Mouse (Mus musculus): ENCODE measurements around the gene Slain2. TPM values are rescaled to one million over a fixed set of nuclear protein-coding genes. Genes with fewer than 3 reads are reported as not detected.
A peak's percentile ranks its signal among the peaks of the same experiment; 100 is the strongest.
"Not testable (repeated sequence)": the region's sequence is repeated elsewhere in the genome, so short reads cannot be mapped to it uniquely, and the experiment has no call there.

Gene Slain2
- polyA plus RNA-seq, 1 experiment from 2014 or later, result 16.8 TPM

DNA sequence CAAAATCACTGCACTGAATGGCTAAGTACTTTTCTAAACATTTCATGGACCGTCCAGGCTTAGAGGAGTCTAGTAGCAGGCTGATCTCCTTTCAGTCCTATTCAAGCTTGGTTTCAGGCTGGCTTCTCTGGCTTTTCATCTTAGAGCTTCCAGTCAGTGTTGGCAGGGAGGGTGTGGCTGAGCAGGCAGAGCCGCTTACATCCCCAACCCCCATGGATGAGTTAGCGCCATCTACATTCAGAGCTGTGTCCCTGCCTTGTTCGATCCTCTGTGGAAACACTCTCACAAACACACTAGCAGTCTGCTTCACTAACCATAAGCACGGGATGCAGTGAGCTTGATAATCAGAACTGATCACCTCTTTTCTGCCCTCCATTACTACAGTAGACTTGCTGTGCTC is 58.8 kb downstream of the Slain2 start:
- H3K9me3 ChIP-seq, result no peaks in the 10 kb centered on the region
- 29% methylated on average over 5 of the region's 5 CpGs for WGBS
- peak overlapping the region; percentile 32; the same call in 1 of the 2 replicates for H3K27ac ChIP-seq
- no peak for ATAC-seq (replicated peaks)
- H3K4me2 ChIP-seq, result no peak overlapping the region
- peaks cover 18% of the 10 kb centered on the region for H3K36me3 ChIP-seq (replicated peaks)
- no peaks in the 10 kb centered on the region for H3K27me3 ChIP-seq (replicated peaks)
- no peak overlapping the region for H3K4me3 ChIP-seq
- no peak overlapping the region for H3K9ac ChIP-seq
- H3K4me1 ChIP-seq, result no peaks in the 10 kb centered on the region; the same call in 1 of the 2 replicates

- Histone ChIP-seq H3K27ac (no peak within 1 kb of the TSS), H3K9ac (no peak within 1 kb of the TSS), H3K4me3 (no peak within 1 kb of the TSS), H3K4me2 (no peak within 1 kb of the TSS), H3K36me3 (replicated peaks) (peaks cover 18% of the 10 kb centered on the region), H3K9me3 (no peaks in the 10 kb centered on the region), H3K27me3 (replicated peaks) (no peaks in the 10 kb centered on the region), H3K4me1 (no peaks in the 10 kb centered on the region; the same call in 1 of the 2 replicates)
- no peak for ATAC-seq (replicated peaks)
- WGBS, result 94% methylated on average over 7 of the region's 7 CpGs
These were observed 60.5 kb downstream of the Slain2 start, which contains the start of gene Gm10135 for GRCm38 (mm10) chr5:72974602-72975001. TSS of gene Gm10135 (minus strand) at chr5:72974702.

GRCm38 (mm10) chr5:72975996-72976395 is 61.9 kb downstream of the Slain2 start:
- no peak overlapping the region for H3K4me2 ChIP-seq
- no peak for ATAC-seq (replicated peaks)
- H3K36me3 ChIP-seq (replicated peaks), result peaks cover 23% of the 10 kb centered on the region
- H3K27me3 ChIP-seq (replicated peaks), result no peaks in the 10 kb centered on the region
- no peak overlapping the region for H3K27ac ChIP-seq
- no peak overlapping the region for H3K9ac ChIP-seq
- 93% methylated on average over 6 of the region's 6 CpGs for WGBS
- H3K9me3 ChIP-seq, result no peaks in the 10 kb centered on the region
- no peaks in the 10 kb centered on the region; the same call in 1 of the 2 replicates for H3K4me1 ChIP-seq
- no peak overlapping the region for H3K4me3 ChIP-seq

DNA sequence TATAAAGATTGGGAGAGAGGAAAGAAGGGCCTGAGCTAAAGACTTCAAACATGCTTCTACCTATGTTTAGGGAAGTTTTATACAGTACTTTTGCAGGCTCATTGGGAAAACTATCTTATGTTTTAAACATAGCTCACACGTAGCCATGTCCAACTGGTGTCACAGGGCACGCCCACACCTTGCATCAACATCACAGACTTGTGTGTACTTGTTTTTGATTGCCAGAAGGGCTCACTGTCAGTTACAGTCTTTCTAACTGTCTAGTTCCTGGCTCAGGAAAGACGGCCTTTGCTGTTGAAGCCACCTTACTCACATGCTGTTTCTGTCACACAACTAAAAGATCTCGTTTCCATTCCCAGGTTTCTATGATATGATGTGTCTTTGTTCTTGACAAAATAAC is 62.4 kb downstream of the Slain2 start:
- Histone ChIP-seq H3K9ac (no peak overlapping the region), H3K4me3 (no peak overlapping the region), H3K36me3 (replicated peaks) (peaks cover 23% of the 10 kb centered on the region), H3K27ac (no peak overlapping the region), H3K4me1 (no peaks in the 10 kb centered on the region; the same call in 1 of the 2 replicates), H3K4me2 (no peak overlapping the region), H3K27me3 (replicated peaks) (no peaks in the 10 kb centered on the region), H3K9me3 (no peaks in the 10 kb centered on the region)
- 86% methylated on average over 4 of the region's 4 CpGs for WGBS
- ATAC-seq (replicated peaks), result no peak

GRCm38 (mm10) chr5:72984091-72984490 is 70.0 kb downstream of the Slain2 start:
- no peaks in the 10 kb centered on the region for H3K9me3 ChIP-seq
- 0 out of 2 replicates have a peak, but pooled peaks cover 6% of the 10 kb centered on the region for H3K36me3 ChIP-seq (replicated peaks)
- WGBS, result 9% methylated on average over 2 of the region's 2 CpGs
- no peaks in the 10 kb centered on the region for H3K27me3 ChIP-seq (replicated peaks)
- no peak overlapping the region for H3K9ac ChIP-seq
- H3K4me2 ChIP-seq, result no peak overlapping the region
- no peaks in the 10 kb centered on the region for H3K4me1 ChIP-seq
- ATAC-seq (replicated peaks), result no peak
- H3K27ac ChIP-seq, result no peak overlapping the region
- H3K4me3 ChIP-seq, result no peak overlapping the region

DNA sequence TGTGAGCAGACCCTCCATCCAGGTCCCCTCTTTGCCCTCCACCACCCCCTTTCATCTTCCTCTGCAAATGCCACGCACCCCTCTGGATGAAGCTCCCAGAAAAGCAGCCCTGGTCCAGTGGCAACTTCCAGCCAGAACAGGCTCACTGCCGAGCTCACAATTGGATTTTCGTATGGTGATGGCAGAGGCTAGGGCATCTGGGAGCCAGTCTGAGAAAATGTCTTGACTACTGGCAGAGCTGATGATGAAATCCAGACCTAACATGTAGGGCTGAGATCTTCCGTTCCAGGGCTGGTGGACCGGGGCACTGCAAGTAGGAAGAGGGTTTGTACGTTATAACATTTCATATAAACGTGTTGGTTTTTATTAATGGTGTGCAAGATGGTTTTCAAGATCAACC is 73.7 kb downstream of the Slain2 start:
- H3K4me1 ChIP-seq, result no peaks in the 10 kb centered on the region
- H3K27ac ChIP-seq, result no peak overlapping the region
- no peak for ATAC-seq (replicated peaks)
- no peaks in the 10 kb centered on the region for H3K27me3 ChIP-seq (replicated peaks)
- no peak overlapping the region for H3K4me3 ChIP-seq
- H3K9me3 ChIP-seq, result no peaks in the 10 kb centered on the region
- no peaks in the 10 kb centered on the region for H3K36me3 ChIP-seq (replicated peaks)
- no peak overlapping the region for H3K9ac ChIP-seq
- H3K4me2 ChIP-seq, result no peak overlapping the region
- WGBS, result 90% methylated on average over 7 of the region's 7 CpGs

GRCm38 (mm10) chr5:72989756-72990155 is 75.7 kb downstream of the Slain2 start:
- peaks cover 6% of the 10 kb centered on the region for H3K4me1 ChIP-seq
- 63% methylated on average over 8 of the region's 8 CpGs for WGBS
- H3K27ac ChIP-seq, result no peak overlapping the region
- no peak overlapping the region for H3K4me2 ChIP-seq
- no peak for ATAC-seq (replicated peaks)
- no peaks in the 10 kb centered on the region for H3K27me3 ChIP-seq (replicated peaks)
- no peaks in the 10 kb centered on the region for H3K36me3 ChIP-seq (replicated peaks)
- no peak overlapping the region for H3K9ac ChIP-seq
- no peaks in the 10 kb centered on the region for H3K9me3 ChIP-seq
- H3K4me3 ChIP-seq, result no peak overlapping the region

DNA sequence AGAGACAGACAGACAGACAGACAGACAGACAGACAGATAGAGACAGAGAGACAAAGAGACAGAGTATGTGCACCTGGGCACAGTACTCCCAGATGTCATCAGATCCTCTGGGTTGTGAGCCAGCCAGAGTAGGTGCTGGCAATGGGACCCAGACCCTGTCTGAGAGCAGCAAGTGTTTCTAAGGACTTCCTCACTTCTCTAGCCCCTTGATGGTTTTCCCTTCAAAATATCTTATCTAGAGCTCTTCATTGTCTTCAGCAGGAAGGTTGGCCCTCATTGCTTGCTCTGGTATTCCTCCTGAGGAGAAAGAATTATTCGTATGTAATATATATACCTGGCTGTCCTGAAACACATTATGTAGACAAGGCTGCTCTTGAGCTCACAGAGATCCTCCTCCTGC is 78.4 kb downstream of the Slain2 start:
- Histone ChIP-seq H3K4me2 (no peak overlapping the region), H3K27me3 (replicated peaks) (no peaks in the 10 kb centered on the region), H3K36me3 (replicated peaks) (no peaks in the 10 kb centered on the region), H3K4me3 (no peak overlapping the region), H3K9me3 (no peaks in the 10 kb centered on the region), H3K27ac (no peak overlapping the region), H3K4me1 (peaks cover 10% of the 10 kb centered on the region), H3K9ac (no peak overlapping the region)
- 94% methylated on average over 1 of the region's 1 CpGs for WGBS
- no peak for ATAC-seq (replicated peaks)

DNA sequence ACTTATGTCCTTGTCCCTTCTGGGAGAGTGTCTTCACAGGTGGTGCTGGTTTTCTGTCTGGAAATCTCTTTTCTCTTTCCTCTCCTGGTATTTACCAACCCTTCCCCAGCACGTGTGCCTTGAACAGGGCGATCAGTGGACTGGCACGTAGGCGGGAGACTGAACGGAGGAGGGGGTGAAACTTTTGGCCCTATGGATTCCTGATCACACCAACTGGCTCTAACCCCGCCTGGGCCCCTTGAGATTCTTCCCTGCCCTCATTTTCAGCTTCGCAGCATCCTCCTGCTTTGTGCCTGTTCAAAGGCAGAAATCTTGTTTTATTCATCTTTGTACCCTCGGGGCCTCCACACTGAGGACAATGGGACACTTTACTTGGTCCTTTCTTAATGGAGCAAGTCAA is 80.3 kb downstream of the Slain2 start:
- Histone ChIP-seq H3K9me3 (no peaks in the 10 kb centered on the region), H3K4me3 (no peak overlapping the region), H3K36me3 (replicated peaks) (no peaks in the 10 kb centered on the region), H3K27me3 (replicated peaks) (no peaks in the 10 kb centered on the region; the same call in 1 of the 2 replicates), H3K27ac (no peak overlapping the region), H3K9ac (no peak overlapping the region), H3K4me2 (no peak overlapping the region), H3K4me1 (peaks cover 10% of the 10 kb centered on the region)
- no peak for ATAC-seq (replicated peaks)
- 24% methylated on average over 8 of the region's 8 CpGs for WGBS

- Histone ChIP-seq H3K9ac (no peak overlapping the region), H3K36me3 (replicated peaks) (no peaks in the 10 kb centered on the region), H3K4me1 (peaks cover 10% of the 10 kb centered on the region), H3K27me3 (replicated peaks) (no peaks in the 10 kb centered on the region; the same call in 1 of the 2 replicates), H3K4me2 (no peak overlapping the region), H3K27ac (no peak overlapping the region), H3K4me3 (no peak overlapping the region), H3K9me3 (no peaks in the 10 kb centered on the region)
- no peak for ATAC-seq (replicated peaks)
- 61% methylated on average over 2 of the region's 2 CpGs for WGBS
These were observed 80.8 kb downstream of the Slain2 start for GRCm38 (mm10) chr5:72994928-72995327.

DNA sequence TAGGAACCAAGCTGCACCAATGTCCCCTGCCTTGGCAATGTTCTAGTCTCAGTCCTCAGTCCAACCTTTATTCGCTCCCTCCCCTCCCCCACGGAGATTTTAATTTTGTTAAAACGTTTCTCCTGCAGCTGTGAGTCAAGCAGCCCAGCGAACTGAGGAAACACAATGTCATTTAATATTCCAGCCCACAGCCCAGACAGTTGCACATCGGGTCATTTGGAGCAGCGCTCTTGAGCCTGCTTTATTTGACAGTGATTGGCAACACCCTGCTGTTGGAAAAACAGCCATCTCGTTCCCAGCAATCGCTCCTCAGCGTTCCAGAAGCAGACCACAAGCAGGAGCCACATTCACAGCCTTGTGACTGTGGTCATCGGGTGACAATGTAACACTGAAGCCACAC is 81.3 kb downstream of the Slain2 start:
- no peak overlapping the region for H3K27ac ChIP-seq
- no peak overlapping the region for H3K4me2 ChIP-seq
- peaks cover 10% of the 10 kb centered on the region for H3K4me1 ChIP-seq
- no peak overlapping the region for H3K4me3 ChIP-seq
- H3K9me3 ChIP-seq, result no peaks in the 10 kb centered on the region
- H3K9ac ChIP-seq, result no peak overlapping the region
- whole genome bisulfite sequencing, result 16% methylated on average over 10 of the region's 10 CpGs
- no peak for ATAC-seq (replicated peaks)
- H3K27me3 ChIP-seq (replicated peaks), result no peaks in the 10 kb centered on the region; the same call in 1 of the 2 replicates
- H3K36me3 ChIP-seq (replicated peaks), result no peaks in the 10 kb centered on the region

DNA sequence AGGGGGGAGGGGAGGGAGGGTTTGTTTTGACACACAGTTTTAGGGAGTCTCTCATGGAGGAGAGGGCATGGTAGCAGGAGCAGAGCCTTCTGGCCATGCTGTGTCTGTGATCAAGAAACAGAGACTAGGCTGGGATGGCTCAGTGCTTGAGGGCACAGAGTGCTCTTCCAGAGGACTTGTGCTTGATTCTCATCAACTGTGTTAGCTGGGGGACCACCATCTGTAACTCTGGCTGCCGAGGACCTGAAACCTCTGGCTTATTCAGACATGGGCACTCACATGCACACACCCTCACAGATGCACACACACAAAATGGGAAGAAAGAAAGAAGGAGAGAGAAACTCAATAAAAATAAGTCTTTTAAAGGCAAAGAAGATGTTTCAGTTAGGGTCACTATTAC is 84.4 kb downstream of the Slain2 start:
- H3K4me2 ChIP-seq; H3K27me3 ChIP-seq (replicated peaks); H3K4me3 ChIP-seq; ATAC-seq (replicated peaks); H3K9ac ChIP-seq; H3K27ac ChIP-seq; H3K9me3 ChIP-seq; H3K36me3 ChIP-seq (replicated peaks): not testable (repeated sequence)
- peaks cover 10% of the 10 kb centered on the region for H3K4me1 ChIP-seq
- WGBS, result 91% methylated on average over 1 of the region's 1 CpGs

GRCm38 (mm10) chr5:73004046-73004445 is 89.9 kb downstream of the Slain2 start:
- Histone ChIP-seq H3K9ac (no peak overlapping the region), H3K36me3 (replicated peaks) (no peaks in the 10 kb centered on the region), H3K27me3 (replicated peaks) (peaks cover 8% of the 10 kb centered on the region; the same call in 1 of the 2 replicates), H3K4me1 (peaks cover 5% of the 10 kb centered on the region), H3K4me3 (no peak overlapping the region), H3K4me2 (no peak overlapping the region), H3K27ac (no peak overlapping the region), H3K9me3 (no peaks in the 10 kb centered on the region)
- no peak for ATAC-seq (replicated peaks)
- 87% methylated on average over 5 of the region's 5 CpGs for WGBS

Measured in midbrain, embryonic 15.5 days (tissue).